Mouse (Mus musculus): ENCODE measurements at regions not wholly inside any gene's neighbourhood (a gene's known extent, or its start where the extent isn't known, plus 50 kb on each side); places are given as distances from the start of the nearest gene placed in this dataset.

GRCm38 (mm10) chr10:67610689-67611088 is 61.9 kb upstream of the Ado start:
- peak; percentile 49 for ATAC-seq (replicated peaks; ENCODE audit: poor library complexity)

DNA sequence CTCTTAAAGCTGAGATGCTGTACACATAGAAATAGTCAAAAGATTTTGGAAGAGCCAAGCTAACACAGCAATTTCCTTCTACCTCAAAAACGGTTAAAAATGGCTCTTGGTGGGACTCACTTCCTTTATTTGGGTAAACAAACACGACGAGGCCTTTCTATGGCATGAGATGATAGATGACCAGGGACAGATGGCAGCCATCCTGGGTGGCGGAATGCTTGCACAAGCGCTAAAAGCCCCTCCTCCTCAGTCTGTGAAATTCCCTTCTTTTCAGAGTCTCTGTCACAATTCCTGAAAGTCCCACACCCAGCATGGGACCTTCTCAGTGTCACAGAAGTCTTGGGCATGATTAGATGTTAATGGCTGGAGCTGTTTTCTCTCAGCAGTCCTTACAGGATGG is 59.3 kb upstream of the Ado start:
- peak; percentile 33 for ATAC-seq (replicated peaks; ENCODE audit: poor library complexity)

GRCm38 (mm10) chr10:67607297-67608032 is 58.7 kb upstream of the Ado start:
- ATAC-seq (replicated peaks; ENCODE audit: poor library complexity) = peak; percentile 50

- no peak for ATAC-seq (replicated peaks; ENCODE audit: poor library complexity)
Measured at GRCm38 (mm10) chr10:67606739-67607138, 58.0 kb upstream of the Ado start.

DNA sequence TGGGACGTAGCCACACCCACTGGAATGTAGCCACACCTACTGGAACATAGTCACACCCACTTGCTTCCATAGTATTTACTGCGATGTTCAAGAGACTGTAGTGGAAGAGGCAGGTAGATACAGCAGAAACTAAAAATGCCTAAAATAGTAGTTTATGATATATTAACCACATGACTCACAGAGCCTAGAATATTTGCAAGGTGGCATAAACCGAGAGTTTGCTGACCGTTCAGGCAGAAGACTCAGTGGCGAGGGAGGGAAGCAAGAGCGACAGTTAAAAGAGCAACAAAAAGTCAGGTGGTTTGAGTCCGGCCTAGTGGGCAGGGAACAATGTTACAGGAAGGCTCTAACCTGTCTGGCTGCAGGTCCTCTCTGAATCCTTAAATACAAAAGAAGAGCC is 50.6 kb upstream of the Ado start:
- ATAC-seq (replicated peaks; ENCODE audit: poor library complexity) = no peak

GRCm38 (mm10) chr10:67598590-67599047 is 49.9 kb upstream of the Ado start:
- ATAC-seq (replicated peaks; ENCODE audit: poor library complexity) = peak; percentile 94
